Mouse (Mus musculus): Measurements from ENCODE around the gene Slc20a1. TPM values are rescaled to one million over a fixed set of nuclear protein-coding genes. Genes with fewer than 3 reads are reported as not detected.

Slc20a1 gene
- total RNA-seq, 2 experiments from 2014 or later: 97.4 to 124 TPM

GRCm38 (mm10) chr2:129247707-129248121, 49.1 kb downstream of the Slc20a1 start:
- no peak for DNase-seq (ENCODE audit: low spot score in 2 of 2)

DNA sequence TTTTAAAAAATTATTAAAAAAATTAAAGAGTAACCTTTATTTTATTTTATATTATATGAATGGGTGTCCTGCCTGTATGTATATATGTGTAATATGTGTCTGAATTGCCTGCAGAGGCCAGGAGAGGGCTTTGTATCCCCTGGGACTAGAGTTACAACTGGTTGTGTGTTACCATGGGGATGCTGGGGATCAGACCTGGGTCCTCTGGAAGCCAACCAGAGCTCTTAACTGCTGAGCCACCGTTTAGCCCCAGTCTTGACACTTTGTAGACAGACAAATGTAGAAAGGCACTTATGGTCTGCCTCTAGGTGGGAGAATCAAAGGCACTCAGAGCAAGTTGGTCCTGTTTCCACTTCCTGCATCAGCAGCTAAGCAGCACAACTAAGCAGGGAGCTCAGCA, 50.8 kb downstream of the Slc20a1 start:
- DNase-seq (ENCODE audit: low spot score in 2 of 2): no peak

GRCm38 (mm10) chr2:129252836-129253630, 54.5 kb downstream of the Slc20a1 start:
- DNase-seq (ENCODE audit: low spot score in 2 of 2): no peak

DNA sequence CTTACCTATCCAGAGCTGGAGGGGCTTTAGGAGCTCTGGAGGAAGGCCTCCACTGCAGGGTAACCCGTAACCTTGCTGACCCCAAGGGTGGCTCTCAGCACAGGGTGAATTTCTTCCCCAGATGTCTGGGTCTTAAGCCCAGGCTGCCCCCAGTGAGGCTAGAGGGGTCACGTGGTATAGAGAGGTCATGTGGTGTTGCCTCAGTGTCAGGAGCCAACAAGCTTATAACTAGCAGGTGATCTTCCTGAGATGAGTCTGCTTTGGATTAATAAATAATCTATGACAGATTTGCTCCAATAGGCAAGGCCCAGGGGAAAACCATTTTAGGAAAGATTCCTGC, 55.0 kb downstream of the Slc20a1 start:
- DNase-seq (ENCODE audit: low spot score in 2 of 2): no peak

DNA sequence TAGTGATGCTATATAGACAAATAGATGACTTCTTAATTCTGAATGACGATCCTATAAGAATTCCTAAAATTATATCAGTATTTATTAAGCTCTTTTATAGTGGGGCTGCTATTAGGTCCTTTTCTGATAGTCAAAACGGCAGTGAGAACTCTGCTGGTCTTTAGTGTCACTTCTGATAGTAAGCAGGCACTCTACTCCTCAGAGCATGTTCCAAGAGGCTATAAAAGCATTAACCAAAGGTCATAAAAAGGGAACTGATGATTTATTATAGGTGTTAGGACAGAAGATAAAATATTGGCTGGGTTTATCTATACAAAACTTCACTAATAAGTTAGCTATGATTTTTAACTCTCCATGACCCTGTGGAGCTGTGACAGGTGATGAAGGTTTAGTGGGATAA, 55.5 kb downstream of the Slc20a1 start:
- DNase-seq (ENCODE audit: low spot score in 2 of 2): no peak

DNA sequence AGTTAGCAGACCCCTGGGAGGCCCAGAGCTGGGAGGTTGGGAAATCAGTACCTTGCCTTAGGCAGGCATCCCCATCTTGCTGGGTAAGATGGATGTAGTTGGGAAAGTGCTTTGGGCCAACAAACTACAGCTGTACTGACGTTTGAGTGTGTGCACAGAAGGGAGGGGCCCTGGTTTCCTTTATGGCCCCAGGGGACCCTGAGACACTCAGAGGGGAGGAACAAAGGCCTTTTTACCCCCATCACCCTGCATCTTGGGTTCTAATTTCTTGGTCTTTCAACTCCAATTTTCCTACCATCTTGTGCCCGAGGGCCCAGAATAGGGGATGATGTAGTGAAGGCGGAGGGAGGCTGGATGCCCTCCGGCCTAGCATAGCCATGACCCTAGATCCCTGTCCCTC, 57.4 kb downstream of the Slc20a1 start:
- DNase-seq (ENCODE audit: low spot score in 2 of 2): no peak

GRCm38 (mm10) chr2:129258056-129258455, 59.5 kb downstream of the Slc20a1 start:
- no peak for DNase-seq (ENCODE audit: low spot score in 2 of 2)

DNA sequence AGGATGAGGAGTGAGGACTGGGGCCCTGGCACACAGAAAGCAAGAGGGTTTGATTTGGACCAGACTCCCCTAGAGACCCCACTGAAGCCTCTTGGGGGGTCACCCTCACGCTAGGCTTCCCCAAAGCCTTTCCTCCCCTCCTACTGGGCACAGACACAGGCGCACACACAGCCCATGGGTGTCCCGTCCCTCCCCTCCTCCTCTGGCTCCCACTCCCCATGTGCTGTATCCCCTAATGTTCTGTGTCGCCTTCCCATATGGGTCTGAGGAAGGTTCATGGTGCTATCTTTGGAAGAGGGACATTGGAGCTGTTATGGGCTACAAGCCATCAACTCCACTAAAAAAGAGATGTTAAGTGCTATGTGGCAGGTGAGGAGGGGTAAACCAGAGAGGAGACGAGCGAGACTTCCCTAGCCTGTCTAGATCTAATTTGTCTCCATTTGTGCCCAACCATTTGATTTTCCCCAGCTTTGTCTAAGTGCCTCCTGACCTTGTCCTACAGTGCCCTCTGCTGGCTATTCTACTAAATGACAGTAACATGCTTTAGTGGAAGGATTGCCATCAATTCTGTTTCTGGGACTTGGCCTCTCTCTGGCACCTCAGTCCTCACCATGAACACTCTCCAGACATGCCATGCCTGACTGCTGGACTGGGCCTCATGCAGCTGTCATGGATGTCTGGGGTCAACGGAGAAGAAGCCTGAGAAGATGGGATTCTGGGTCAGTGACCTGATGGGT, 60.1 kb downstream of the Slc20a1 start:
- peak; percentile 63 to 79 for DNase-seq (ENCODE audit: low spot score in 2 of 2)

DNA sequence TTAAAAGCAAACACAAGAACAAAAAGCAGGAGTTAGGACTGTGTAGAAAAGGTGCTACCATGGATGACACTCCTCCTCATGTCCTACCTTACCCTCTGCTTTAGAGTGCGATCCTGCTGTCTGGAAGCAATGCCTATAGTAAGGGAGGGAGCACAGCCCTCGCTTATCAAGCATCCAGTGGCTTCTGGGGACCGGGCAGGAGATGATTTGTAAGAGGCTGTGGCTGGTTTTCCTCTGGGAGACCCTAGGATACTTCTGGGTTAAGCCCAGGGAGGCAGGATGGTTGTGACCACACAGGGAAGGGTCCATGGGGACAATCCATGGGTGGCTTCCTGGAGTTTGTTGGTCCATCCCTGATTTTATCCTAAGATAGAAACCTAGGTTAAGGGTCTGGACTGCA, 62.1 kb downstream of the Slc20a1 start:
- no peak for DNase-seq (ENCODE audit: low spot score in 2 of 2)

Other genes starting within 250 kb of the Slc20a1 start
- 10 to 100 TPM; 13.0 to 13.2 TPM for gene Zc3h6, start 231.4 kb upstream of the Slc20a1 start, total RNA-seq (2021)
- gene Gm10762, start 231.0 kb upstream of the Slc20a1 start, total RNA-seq (2021): 10 to 100 TPM; 10.8 to 11.6 TPM
- under 1 TPM; 0.18 to 0.27 TPM for gene Vinac1, start 150.6 kb upstream of the Slc20a1 start, total RNA-seq (2021)
- 10 to 100 TPM; 61.4 to 62.4 TPM for gene Ttl, start 132.8 kb upstream of the Slc20a1 start, total RNA-seq (2021)
- 10 to 100 TPM; 17.5 to 19.5 TPM for gene Polr1b, start 97.8 kb upstream of the Slc20a1 start, total RNA-seq (2021)
- 10 to 100 TPM; 11.4 to 11.6 TPM for gene Chchd5, start 69.1 kb upstream of the Slc20a1 start, total RNA-seq (2021)
- gene Ckap2l, start 98.4 kb downstream of the Slc20a1 start, total RNA-seq (2021): 1 to 10 TPM; 3.3 to 4.1 TPM
- under 1 TPM in 1 of 2 experiments, not detected in 1; 0.56 TPM for gene Il1a, start 111.2 kb downstream of the Slc20a1 start, total RNA-seq (2021)
- gene Il1b, start 172.4 kb downstream of the Slc20a1 start, total RNA-seq (2021): not detected

Measured in layer of hippocampus, postnatal 10 days (tissue).